8 mouse cellular contexts compared by ENCODE assay signal in genomic region chr1:167284837-167285319, GRCm38 (mm10). TPM values are rescaled to one million over a fixed set of nuclear protein-coding genes. Genes with fewer than 3 reads are reported as not detected.
DNase-seq lines count a peak whose midpoint lies in the region; ATAC-seq and TF ChIP-seq lines count a peak whose summit lies in the region.

No protein-coding gene starts in this region.

- H3K4me2 ChIP-seq in forebrain, embryonic 15.5 days (replicated peaks), result peak overlapping the region; percentile 76
- peak overlapping the region; percentile 77 for H3K4me2 ChIP-seq in lung, embryonic 16.5 days (ENCODE audit: low read depth, low read length)

- H3K27ac ChIP-seq in forebrain, embryonic 15.5 days (replicated peaks), result peak overlapping the region; percentile 99
- H3K27ac ChIP-seq in lung, embryonic 16.5 days (ENCODE audit: low read length), result peak overlapping the region; percentile 92

- intact Hi-C loops in heart, postnatal 25 days (cut with DNase I), result loop anchor here (5.0 kb wide), 1 partner anchor 43 kb away; no protein-coding TSS in a partner anchor

- H3K9ac ChIP-seq in forebrain, embryonic 15.5 days (replicated peaks), result peak overlapping the region; percentile 92
- H3K9ac ChIP-seq in lung, embryonic 16.5 days (ENCODE audit: low read length), result peak overlapping the region; percentile 88

- peak; percentile 89 for ATAC-seq in forebrain, embryonic 15.5 days (replicated peaks)
- peak; percentile 92 for ATAC-seq in lung, embryonic 16.5 days (ENCODE audit: low read depth)

- peaks cover 20% of the 10 kb centered on the region for H3K27me3 ChIP-seq in E14TG2a.4 (ENCODE audit: insufficient read depth, low read length)
- no peaks in the 10 kb centered on the region for H3K27me3 ChIP-seq in forebrain, embryonic 15.5 days
- peaks cover 3% of the 10 kb centered on the region; the same call in 1 of the 2 replicates for H3K27me3 ChIP-seq in lung, embryonic 16.5 days (ENCODE audit: control insufficient read depth, insufficient read depth, low read depth, low read length)

- TF ChIP-seq CTCF in E14TG2a.4 (conservative IDR thresholded peaks at IDR 0.05; ENCODE audit: low read length), result no peak

- H3K4me1 ChIP-seq in E14TG2a.4 (replicated peaks; ENCODE audit: low read depth, low read length), result peaks cover 76% of the 10 kb centered on the region
- peaks cover 34% of the 10 kb centered on the region for H3K4me1 ChIP-seq in forebrain, embryonic 15.5 days
- peaks cover 14% of the 10 kb centered on the region for H3K4me1 ChIP-seq in lung, embryonic 16.5 days (replicated peaks; ENCODE audit: control insufficient read depth, insufficient read depth, low read length)

- WGBS in forebrain, embryonic 15.5 days, result under 1% methylated on average over 50 of the region's 51 CpGs
- WGBS in lung, embryonic 16.5 days, result under 1% methylated on average over 49 of the region's 51 CpGs

- H3K4me3 ChIP-seq in E14TG2a.4 (replicated peaks; ENCODE audit: low read length), result peak overlapping the region; percentile 97
- H3K4me3 ChIP-seq in forebrain, embryonic 15.5 days, result peak overlapping the region; percentile 90
- H3K4me3 ChIP-seq in lung, embryonic 16.5 days (ENCODE audit: low read length), result peak overlapping the region; percentile 92

- H3K36me3 ChIP-seq in E14TG2a.4 (ENCODE audit: insufficient read depth, low read length), result peaks cover 17% of the 10 kb centered on the region
- H3K36me3 ChIP-seq in forebrain, embryonic 15.5 days, result no peaks in the 10 kb centered on the region
- no peaks in the 10 kb centered on the region for H3K36me3 ChIP-seq in lung, embryonic 16.5 days (ENCODE audit: control insufficient read depth, insufficient read depth, low read length)

- peak; percentile 92 for DNase-seq in cerebellum, adult 11 months
- peak; percentile 74 for DNase-seq in heart, postnatal 25 days (ENCODE audit: low spot score)
- DNase-seq in layer of hippocampus, adult 8-10 months (ENCODE audit: low spot score in 2 of 2), result peak; percentile 69
- DNase-seq in ovary, adult 18-20 months (ENCODE audit: low spot score), result peak; percentile 81
- DNase-seq in thymus, postnatal 0 days (ENCODE audit: low spot score), result peak; percentile 70

- no peaks in the 10 kb centered on the region for H3K9me3 ChIP-seq in E14TG2a.4 (ENCODE audit: low read length)
- no peaks in the 10 kb centered on the region for H3K9me3 ChIP-seq in forebrain, embryonic 15.5 days
- H3K9me3 ChIP-seq in lung, embryonic 16.5 days (ENCODE audit: control insufficient read depth, low read length), result no peaks in the 10 kb centered on the region

RNA-seq across cellular contexts. Expression of gene Uck2, which starts 0.2 kb away (rescaled TPM):
- polyA plus RNA-seq in forebrain, embryonic 15.5 days (2015; fragmentation: Nextera tagmentation; extraction: Ambion mirVana), result 64.7 and 68.2 TPM in 2 replicates
- 10 to 100 TPM; 54.7 to 59.7 TPM for total RNA-seq in heart, postnatal 25 days (2021)
- total RNA-seq in layer of hippocampus, adult 8-10 months (2022), result 10 to 100 TPM; 34.8 to 37.7 (median 36.7) TPM
- polyA plus RNA-seq in lung, embryonic 16.5 days (2015; fragmentation: Nextera tagmentation; extraction: Ambion mirVana), result 65.9 and 70.8 TPM in 2 replicates
- polyA plus RNA-seq in thymus, postnatal 0 days (2015; fragmentation: Nextera tagmentation; extraction: Ambion mirVana), result 165 and 193 TPM in 2 replicates

RNA-seq across cellular contexts. Expression of gene Tmco1, which starts 23.3 kb away (rescaled TPM):
- 68.1 and 69.0 TPM in 2 replicates for polyA plus RNA-seq in forebrain, embryonic 15.5 days (2015; fragmentation: Nextera tagmentation; extraction: Ambion mirVana)
- total RNA-seq in heart, postnatal 25 days (2021), result 10 to 100 TPM; 87.3 to 94.7 TPM
- 10 to 100 TPM; 44.8 to 62.1 (median 51.2) TPM for total RNA-seq in layer of hippocampus, adult 8-10 months (2022)
- polyA plus RNA-seq in lung, embryonic 16.5 days (2015; fragmentation: Nextera tagmentation; extraction: Ambion mirVana), result 123 and 125 TPM in 2 replicates
- polyA plus RNA-seq in thymus, postnatal 0 days (2015; fragmentation: Nextera tagmentation; extraction: Ambion mirVana), result 91.4 and 98.8 TPM in 2 replicates

Comparison
In these comparisons a context has a peak if more than half of its experiments do, and no peak if none do; other contexts are left out.
1. Peak in every context shown above with its lines: DNase-seq, ATAC-seq, H3K4me3 ChIP-seq and H3K27ac ChIP-seq.